Mouse (Mus musculus) gastrocnemius, postnatal 36 days (tissue): Measurements from ENCODE around the gene Pik3ap1. TPM values are rescaled to one million over a fixed set of nuclear protein-coding genes. Genes with fewer than 3 reads are reported as not detected.
"Not testable (repeated sequence)": the region's sequence is repeated elsewhere in the genome, so short reads cannot be mapped to it uniquely, and the experiment has no call there.

Experiments
- DNase-seq, 2 experiments: peaks; one replicate each; pipeline ENCODE4 v3.0.0; 2022
- intact Hi-C: fragments of 180-260 bp; cut with DNase I; formaldehyde crosslinking; loops from one replicate; pipeline ENCODE4 v1.15.1; 2025
- long read RNA-seq, 2 experiments: library from polyadenylated mRNA; stranded (forward); transcript quantifications; one replicate each; pipeline ENCODE4 v2.0.0; 2021
- total RNA-seq, 2 experiments: library from RNA; stranded (reverse); gene quantifications; 2 replicates each; pipeline ENCODE4 v1.2.3; 2021

Pik3ap1 gene
- total RNA-seq = under 1 TPM; 0.61 to 0.69 TPM
- long read RNA-seq, experiment 1 = 0 reads
- long read RNA-seq, experiment 2 = 0 reads

DNA sequence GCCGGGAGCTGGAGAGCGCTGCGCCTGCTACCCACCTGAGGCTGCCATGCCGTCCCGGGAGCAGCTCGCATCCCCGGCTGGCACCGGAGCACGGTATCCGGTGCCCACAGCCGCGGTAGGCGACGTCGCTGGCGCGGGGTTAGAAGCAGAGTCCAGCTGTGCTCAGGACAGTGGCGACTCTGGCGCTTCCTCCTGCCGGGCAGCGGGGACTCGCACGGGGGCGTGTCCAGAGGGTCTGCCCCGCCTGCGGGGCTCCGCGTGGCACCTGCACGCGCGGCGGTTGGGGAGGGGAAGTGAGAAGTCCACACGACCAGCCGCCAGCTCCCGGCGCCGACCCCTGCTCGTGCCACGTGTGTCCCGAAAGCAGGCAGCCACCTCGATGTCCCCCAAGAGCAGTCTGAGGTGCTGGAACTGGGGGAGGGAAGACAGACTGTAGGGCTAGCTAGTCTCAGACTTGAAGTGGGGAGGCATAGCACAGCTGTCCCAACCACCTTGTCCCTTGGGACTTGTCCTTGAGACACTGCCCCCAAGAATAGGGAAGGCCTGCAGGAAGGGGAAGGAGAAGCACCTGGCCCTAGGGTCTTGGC, at the start of gene Pik3ap1:
Gene Pik3ap1, minus strand, starts transcription at position 181 of the 587 bp plus-strand sequence.
- intact Hi-C loops = no loop called here

GRCm38 (mm10) chr19:41431512-41432164, 46.7 kb upstream of the Pik3ap1 start:
- DNase-seq, intact Hi-C loops: not testable (repeated sequence)

More for the DNA sequence above, at the start of gene Pik3ap1:
- DNase-seq = peak; percentile 21 to 29

DNA sequence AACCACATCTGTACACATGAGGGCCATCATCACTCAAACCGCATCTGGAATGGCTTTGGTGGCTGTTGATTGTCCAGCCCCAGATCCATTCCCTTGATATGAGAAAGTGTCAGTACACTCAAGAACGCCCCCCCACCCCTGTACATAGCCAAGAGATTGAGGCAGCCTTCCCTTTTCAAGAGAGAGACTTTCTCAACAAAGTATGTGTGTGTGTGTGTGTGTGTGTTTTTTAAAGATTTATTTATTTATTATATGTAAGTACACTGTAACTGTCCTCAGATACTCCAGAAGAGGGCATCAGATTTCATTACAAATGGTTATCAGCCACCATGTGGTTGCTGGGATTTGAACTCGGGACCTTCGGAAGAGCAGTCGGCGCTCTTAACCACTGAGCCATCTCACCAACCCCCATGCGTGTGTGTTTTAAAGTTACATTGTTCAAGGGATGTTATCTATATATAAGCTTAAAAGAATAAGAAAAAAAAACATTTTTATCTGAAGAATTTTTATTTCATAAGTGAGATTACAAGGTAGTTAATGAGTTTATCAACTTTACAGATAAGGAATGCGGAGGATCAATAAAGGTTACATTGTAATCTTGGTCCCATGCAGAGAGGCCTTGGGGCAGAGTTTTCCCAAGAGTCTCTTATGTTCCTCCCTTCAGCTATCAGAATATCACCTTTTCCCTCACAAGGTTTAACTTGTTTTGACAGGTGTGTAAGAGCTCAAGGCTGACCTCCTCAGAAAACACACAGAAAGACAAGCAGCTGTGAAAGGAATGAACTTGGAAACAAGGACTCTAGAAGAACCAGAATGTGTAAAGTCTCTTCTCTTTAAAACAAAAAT, 41.2 kb upstream of the Pik3ap1 start:
- intact Hi-C loops, DNase-seq: not testable (repeated sequence)

- intact Hi-C loops = no loop called here
Measured at GRCm38 (mm10) chr19:41421264-41421663, 36.4 kb upstream of the Pik3ap1 start.

GRCm38 (mm10) chr19:41418786-41419185, 33.9 kb upstream of the Pik3ap1 start:
- intact Hi-C loops = no loop called here
- DNase-seq = no peak

More at GRCm38 (mm10) chr19:41421264-41421663, 36.4 kb upstream of the Pik3ap1 start:
- no peak for DNase-seq

- DNase-seq = no peak
- intact Hi-C loops = no loop called here
Measured at GRCm38 (mm10) chr19:41417995-41418394, 33.1 kb upstream of the Pik3ap1 start.

- intact Hi-C loops = no loop called here
- DNase-seq = no peak
Measured at GRCm38 (mm10) chr19:41416201-41416600, 31.3 kb upstream of the Pik3ap1 start.

DNA sequence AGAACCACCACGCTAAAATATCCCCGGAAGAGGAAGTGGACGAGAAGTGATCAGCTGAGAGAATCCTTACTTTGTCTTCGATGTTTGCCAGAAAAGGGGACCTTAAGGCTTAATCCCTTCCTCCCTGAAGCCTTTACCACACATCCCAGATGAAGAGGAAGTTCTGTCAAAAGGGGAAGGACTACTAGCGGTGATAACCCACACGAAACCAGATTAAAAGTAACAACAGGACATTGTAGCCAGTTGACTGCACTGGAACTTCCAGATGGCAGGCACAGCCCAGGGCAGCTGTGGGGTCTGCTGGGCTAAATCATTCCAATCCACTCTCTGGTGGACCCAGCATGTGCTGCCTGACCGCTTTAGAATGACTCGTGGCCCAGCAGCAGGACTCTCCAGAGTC, 17.7 kb upstream of the Pik3ap1 start:
- intact Hi-C loops = no loop called here

DNA sequence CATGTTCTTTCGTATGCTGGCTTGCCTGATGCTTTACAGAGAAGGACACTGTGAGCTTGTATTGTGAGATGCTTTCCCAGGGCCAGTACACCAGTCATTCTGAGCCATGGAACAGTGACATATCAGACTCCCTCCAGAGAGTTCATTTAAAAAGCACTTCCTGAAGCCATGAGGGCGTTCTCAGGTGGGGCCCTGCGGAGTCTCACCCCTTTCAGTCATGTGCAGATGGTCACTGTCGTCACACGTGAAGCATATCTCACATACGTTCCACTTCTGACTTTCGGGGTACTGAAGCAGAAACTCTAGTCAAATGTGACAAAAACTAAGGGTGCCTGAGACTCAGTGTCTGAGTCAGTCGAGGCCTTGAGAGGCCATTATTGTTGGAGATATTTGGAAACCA, 6.0 kb upstream of the Pik3ap1 start:
- intact Hi-C loops = no loop called here
- DNase-seq = no peak

More for the DNA sequence above, 17.7 kb upstream of the Pik3ap1 start:
- no peak for DNase-seq

DNA sequence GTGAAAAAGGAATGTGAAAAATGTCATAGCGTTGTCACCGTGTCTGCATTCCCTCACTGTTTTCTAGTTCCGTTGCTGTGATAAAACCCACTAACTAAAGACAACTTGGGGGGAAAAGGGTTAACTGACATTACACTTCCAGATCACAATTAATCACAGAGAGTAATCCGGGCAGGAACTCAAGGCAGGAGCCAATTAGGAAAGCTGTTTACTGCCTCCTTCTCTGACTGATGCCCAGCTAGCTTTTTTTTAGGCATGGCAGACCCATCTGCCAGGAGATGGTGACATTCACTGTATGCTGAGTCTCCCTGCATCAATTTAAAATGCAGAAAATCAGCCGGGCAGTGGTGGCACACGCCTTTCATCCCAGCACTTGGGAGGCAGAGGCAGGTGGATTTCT, 4.4 kb upstream of the Pik3ap1 start:
- no peak for DNase-seq
- intact Hi-C loops = no loop called here

- intact Hi-C loops = no loop called here
- no peak for DNase-seq
Measured at GRCm38 (mm10) chr19:41388242-41388641, 3.3 kb upstream of the Pik3ap1 start.

DNA sequence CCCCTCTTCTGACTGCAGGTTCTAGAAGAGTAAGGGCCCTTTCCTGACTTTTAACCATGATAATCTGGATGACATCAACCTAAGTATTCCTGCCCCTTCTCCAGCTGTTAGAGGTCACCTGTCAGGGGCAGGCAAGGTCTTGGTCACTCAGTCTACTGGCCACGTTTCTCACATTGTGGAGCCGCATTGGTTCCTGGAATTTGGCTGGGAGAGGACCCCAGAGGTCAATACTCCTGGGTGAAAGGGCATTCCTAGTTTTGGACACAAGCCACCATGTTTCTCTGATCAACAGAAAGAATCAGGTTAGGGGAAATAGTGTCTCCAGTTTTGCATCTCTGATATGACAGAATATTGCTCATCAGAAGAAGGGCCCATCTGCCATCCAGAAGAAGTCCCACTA, 2.4 kb upstream of the Pik3ap1 start:
- intact Hi-C loops = no loop called here
- DNase-seq = no peak

- DNase-seq = no peak
- intact Hi-C loops = no loop called here
Measured at GRCm38 (mm10) chr19:41384406-41384851, 473 bp downstream of the Pik3ap1 start.

DNA sequence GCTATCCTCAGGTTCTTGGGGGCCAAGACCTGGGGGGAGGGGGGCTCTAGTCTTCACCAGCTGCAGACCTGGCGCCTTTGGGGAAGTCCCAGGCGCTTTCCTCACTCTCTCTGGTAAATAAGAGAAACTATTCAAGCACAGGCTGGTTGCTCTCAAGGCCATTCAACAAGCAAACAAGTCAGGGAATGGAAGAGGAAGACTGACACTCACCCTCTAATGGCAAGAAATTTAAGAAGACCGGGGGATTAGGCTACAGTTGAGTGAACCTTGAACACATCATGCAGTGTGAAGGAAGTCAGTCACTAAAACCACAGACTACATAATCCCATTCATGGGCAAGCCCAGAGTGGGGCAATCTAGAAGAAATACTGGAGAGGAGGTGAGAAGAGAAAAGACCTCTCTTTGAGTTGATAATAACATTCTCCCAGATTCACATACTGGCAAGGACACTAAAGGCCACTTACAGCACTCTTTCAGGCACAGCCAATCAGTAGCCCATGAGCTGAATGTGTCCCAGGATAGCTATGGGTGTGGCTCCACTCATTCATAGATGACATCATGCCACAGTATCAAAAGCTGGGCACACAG, 2.4 kb downstream of the Pik3ap1 start:
- no peak for DNase-seq
- intact Hi-C loops = no loop called here

DNA sequence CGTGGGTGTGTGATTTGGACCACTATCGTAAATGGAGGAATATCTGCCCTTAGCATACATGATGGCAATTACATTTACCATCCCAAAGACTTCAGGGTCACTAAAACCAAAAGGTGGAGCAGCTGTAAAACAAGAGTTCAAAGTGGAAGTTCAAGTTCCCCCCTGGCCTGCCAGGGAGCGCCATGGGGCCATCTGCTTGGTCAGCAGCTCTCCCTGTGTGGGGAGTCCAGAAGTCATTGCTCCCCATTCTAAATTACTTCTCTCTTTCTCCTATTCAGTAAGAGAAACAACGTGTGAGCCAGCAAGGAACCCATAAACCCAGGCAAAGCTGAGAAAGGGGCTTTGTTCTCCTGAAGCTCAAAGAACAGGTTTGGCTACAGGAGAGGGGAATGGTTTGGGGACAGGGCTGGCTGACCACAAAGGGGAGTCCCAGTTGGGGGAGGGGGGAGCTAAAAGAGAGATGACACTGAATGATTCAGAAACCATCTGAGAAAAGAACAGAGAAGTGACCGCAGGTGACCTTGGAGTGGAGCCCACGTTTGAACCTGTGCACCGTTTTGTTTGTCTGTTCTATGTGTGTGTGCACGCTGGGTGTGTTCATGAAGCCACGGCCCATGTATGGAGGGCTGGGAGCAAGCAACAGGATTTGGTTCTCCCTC, 3.2 kb downstream of the Pik3ap1 start:
- DNase-seq = no peak
- intact Hi-C loops = no loop called here

DNA sequence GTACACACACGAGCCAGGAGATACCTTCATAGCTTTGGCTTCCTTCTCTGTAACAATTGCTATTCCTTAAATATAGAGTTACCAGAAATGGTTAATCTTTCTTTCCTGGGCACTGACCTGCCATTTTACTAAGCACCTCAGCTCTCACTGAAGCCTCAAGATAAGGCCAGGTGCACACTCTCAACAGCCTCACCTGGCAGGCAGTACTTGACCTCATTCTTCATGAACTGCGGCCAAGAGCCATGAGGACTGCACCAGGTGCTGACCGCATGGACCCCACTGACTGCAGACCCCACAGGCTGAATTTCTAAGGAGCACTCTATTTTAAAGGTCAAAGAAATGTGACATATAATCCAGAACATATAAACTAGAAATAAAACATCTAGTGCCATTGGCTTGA, 5.7 kb downstream of the Pik3ap1 start:
- intact Hi-C loops = no loop called here
- DNase-seq = no peak

- intact Hi-C loops = no loop called here
- DNase-seq = no peak
Measured at GRCm38 (mm10) chr19:41375791-41376190, 9.1 kb downstream of the Pik3ap1 start.

DNA sequence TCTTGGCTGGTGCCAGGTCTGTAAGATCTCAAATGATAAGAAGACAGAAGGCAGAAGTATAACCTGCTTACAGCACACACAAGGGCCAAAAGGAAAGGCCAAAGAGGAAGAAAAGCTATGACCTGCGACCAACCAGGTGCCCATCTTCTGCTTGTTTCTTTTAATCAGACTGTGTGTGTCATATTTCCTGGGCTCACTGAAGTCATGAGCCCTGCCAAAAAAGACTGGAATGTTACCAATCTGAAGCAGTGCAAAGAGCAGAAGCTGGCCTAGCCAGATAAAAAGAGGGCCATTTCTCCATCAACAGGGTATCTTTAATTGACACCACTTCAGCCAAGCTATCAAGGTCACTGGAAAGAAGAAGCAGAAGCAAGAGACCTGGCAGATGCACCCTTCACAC, 9.8 kb downstream of the Pik3ap1 start:
- intact Hi-C loops = no loop called here
- no peak for DNase-seq

DNA sequence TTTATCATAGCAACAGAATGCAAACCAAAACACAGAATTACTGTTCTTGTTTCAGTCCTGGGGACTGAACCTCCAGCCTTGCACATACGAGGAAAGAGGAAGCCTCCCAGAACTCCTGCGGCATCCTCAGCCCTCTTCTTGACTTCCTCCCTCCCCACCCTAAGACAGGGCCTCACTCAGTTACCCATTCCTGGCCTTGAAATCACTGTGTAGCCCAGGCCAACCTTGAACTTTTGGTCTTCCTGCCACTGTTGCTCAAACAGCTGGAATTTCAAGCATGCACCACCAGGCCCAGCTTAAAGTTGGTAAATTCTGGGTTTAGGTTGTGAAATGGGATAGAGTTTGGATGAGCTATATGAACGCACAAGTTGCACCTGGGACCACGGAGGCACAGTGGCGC, 10.2 kb downstream of the Pik3ap1 start:
- no peak for DNase-seq
- intact Hi-C loops = no loop called here

DNA sequence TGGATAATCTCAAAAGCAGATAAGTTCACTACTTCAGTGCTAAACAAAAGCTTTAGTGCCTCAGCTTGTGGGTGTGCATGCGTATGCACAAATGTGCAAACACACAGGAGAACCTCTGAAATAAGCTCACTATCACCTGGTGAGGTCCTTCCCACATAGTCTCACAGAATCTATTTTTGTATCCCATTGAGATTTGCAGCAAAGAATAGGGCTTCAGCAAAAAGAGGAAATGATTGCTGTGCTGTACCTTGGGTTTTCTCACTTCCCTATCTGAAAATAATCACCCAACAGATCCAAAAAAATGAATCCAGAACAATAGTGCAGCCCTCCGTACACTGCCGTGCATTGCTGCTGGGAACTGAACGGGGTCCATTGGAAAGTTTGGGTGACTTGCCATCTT, 12.6 kb downstream of the Pik3ap1 start:
- intact Hi-C loops = no loop called here

More for the DNA sequence above, 12.6 kb downstream of the Pik3ap1 start:
- DNase-seq = no peak
